Mouse (Mus musculus) heart, embryonic 14.5 days (tissue): ENCODE data around the gene Mgat3. TPM values are rescaled to one million over a fixed set of nuclear protein-coding genes. Genes with fewer than 3 reads are reported as not detected.
A peak's percentile ranks its signal among the peaks of the same experiment; 100 is the strongest.

ENCODE experiments used
- ATAC-seq: fragments of 200-750 bp; cut with Nextera tagmentation; 2 replicates; pipeline ENCODE4 v1.8.0; 2017; ENCODE audit warnings: low read depth, moderate TSS enrichment; ENCODE audit not compliant: insufficient number of reproducible peaks, insufficient read depth, low FRiP score
- H3K27ac ChIP-seq, 2 experiments: fragments of 200-500 bp in 1 of 2; fragments of 300-500 bp in 1 of 2; sonication (generic) in 1 of 2; replicated peaks in 1 of 2; 2 replicates each; pipeline ENCODE4 v1.5.1; 2012 to 2014; ENCODE audit warnings: low read depth in 2 of 2, low read length in 2 of 2, control low read depth in 1 of 2, mild to moderate bottlenecking in 1 of 2, mixed read lengths in 1 of 2; ENCODE audit not compliant: control insufficient read depth in 1 of 2, insufficient read depth in 1 of 2
- H3K27me3 ChIP-seq: fragments of 300-500 bp; sonication (generic); 2 replicates; pipeline ENCODE4 v1.6.1; 2014; ENCODE audit warnings: mild to moderate bottlenecking, low read length, control low read depth; ENCODE audit not compliant: control insufficient read depth, insufficient read depth
- H3K36me3 ChIP-seq: fragments of 300-500 bp; sonication (generic); 2 replicates; pipeline ENCODE4 v1.6.1; 2014; ENCODE audit warnings: mild to moderate bottlenecking, control low read depth, low read length, mixed read lengths; ENCODE audit not compliant: control insufficient read depth, insufficient read depth
- H3K4me1 ChIP-seq, 2 experiments: fragments of 200-500 bp in 1 of 2; fragments of 300-500 bp in 1 of 2; sonication (generic) in 1 of 2; 2 replicates each; pipeline ENCODE4 v1.6.1; 2012 to 2014; ENCODE audit warnings: low read length in 2 of 2, control low read depth in 1 of 2, mixed read lengths in 1 of 2; ENCODE audit not compliant: control insufficient read depth in 2 of 2, insufficient read depth in 2 of 2
- H3K4me2 ChIP-seq: fragments of 300-500 bp; sonication (generic); 2 replicates; pipeline ENCODE4 v1.6.1; 2014; ENCODE audit warnings: mild to moderate bottlenecking, low read length
- H3K4me3 ChIP-seq, 2 experiments: fragments of 200-500 bp in 1 of 2; fragments of 300-500 bp in 1 of 2; sonication (generic) in 1 of 2; 2 replicates each; pipeline ENCODE4 v1.5.1; 2012 to 2014; ENCODE audit warnings: low read length in 2 of 2, mild to moderate bottlenecking in 2 of 2, control low read depth in 1 of 2, low read depth in 1 of 2, moderate library complexity in 1 of 2; ENCODE audit not compliant: control insufficient read depth in 1 of 2, insufficient read depth in 1 of 2
- H3K9ac ChIP-seq: fragments of 300-500 bp; sonication (generic); 2 replicates; pipeline ENCODE4 v1.6.1; 2014; ENCODE audit warnings: mild to moderate bottlenecking, low read length
- H3K9me3 ChIP-seq: fragments of 300-500 bp; sonication (generic); 2 replicates; pipeline ENCODE4 v1.6.1; 2016; ENCODE audit warnings: low read length, control low read depth; ENCODE audit not compliant: control insufficient read depth
- WGBS: fragments of 180-500 bp; shearing (Covaris S2); extraction: QIAGEN DNeasy Blood & Tissue Kit; methylation state at CpG from one replicate; pipeline ENCODE4 v1.1.7; 2014; 5-methylcytosine and 5-hydroxymethylcytosine counted together
- polyA plus RNA-seq: library from polyadenylated mRNA; unstranded; fragments of >200 nt; fragmentation: Nextera tagmentation; extraction: Ambion mirVana; gene quantifications from 2 replicates; pipeline ENCODE4 v1.2.1, GENCODE M21; 2014

The Mgat3 gene
- polyA plus RNA-seq, 1 experiment from 2014 or later = 1.9 TPM

GRCm38 (mm10) chr15:80132993-80133586 is 40.4 kb upstream of the Mgat3 start, which contains the start of gene Tab1:
Tab1 (plus strand) TSS chr15:80133127.
- Histone ChIP-seq H3K36me3 (peaks cover 5% of the 10 kb centered on the region; the same call in 1 of the 2 replicates), H3K9ac (peak within 1 kb of the TSS; percentile 95), H3K27me3 (no peaks in the 10 kb centered on the region), H3K9me3 (no peaks in the 10 kb centered on the region), H3K4me2 (peak within 1 kb of the TSS; percentile 98), H3K27ac (peak within 1 kb of the TSS; percentile 98 to 100), H3K4me3 (peak within 1 kb of the TSS; percentile 74 to 85), H3K4me1 (peaks cover 12 to 36% of the 10 kb centered on the region in 2 experiments)
- WGBS = under 1% methylated on average over 58 of the region's 59 CpGs
- ATAC-seq = peak; percentile 91

DNA sequence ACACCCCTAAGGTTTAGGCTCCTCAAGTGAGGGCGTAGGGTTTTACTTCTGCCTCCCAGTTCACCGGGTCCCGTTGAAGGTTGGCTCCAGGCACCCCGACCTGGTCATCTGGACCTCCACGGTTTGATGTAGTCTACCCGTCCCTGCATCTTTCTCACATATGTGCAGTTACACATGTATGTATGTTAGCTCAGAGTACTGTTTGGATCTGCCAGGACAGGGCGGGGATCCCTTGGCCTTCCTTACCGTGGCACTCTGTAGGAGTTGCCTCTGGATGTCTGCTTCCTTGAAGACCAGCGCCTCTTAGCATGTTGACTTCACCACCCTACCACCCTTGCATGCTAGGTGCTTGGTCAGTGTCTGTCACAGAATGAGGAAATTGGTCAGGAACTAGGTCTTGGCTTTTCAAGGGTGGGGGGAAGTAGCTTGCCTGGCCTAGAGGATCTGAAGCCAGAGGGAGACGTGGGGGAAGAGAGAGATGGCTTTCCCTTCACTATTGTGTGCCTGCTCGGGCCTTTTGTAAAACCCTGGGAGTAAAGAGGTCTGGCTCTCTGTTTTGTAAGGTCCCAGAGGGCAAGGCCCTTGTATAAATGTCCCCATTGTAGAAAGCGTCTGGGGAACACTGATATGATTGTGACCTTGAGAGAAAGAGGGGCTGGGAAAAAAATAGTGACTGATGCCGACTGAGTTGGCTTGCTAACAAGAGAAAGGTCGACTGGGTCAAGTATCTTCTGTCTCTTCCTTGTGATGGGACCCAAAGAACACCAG is 39.7 kb upstream of the Mgat3 start:
- H3K4me1 ChIP-seq = peaks cover 13 to 43% of the 10 kb centered on the region in 2 experiments
- H3K9ac ChIP-seq = peak overlapping the region; percentile 95
- H3K4me3 ChIP-seq = peak overlapping the region; percentile 74 to 85
- WGBS = 8% methylated on average over 14 of the region's 14 CpGs
- H3K4me2 ChIP-seq = peak overlapping the region; percentile 98
- H3K27ac ChIP-seq = peak overlapping the region; percentile 98 to 100
- H3K36me3 ChIP-seq = peaks cover 5% of the 10 kb centered on the region; the same call in 1 of the 2 replicates
- H3K9me3 ChIP-seq = no peaks in the 10 kb centered on the region
- no peak for ATAC-seq
- no peaks in the 10 kb centered on the region for H3K27me3 ChIP-seq

- Histone ChIP-seq H3K27me3 (no peaks in the 10 kb centered on the region), H3K36me3 (peaks cover 5% of the 10 kb centered on the region; the same call in 1 of the 2 replicates), H3K4me2 (peak overlapping the region; percentile 98), H3K9ac (peak overlapping the region; percentile 95), H3K4me3 (peak overlapping the region; percentile 74 to 85), H3K9me3 (no peaks in the 10 kb centered on the region), H3K4me1 (peaks cover 17 to 44% of the 10 kb centered on the region in 2 experiments), H3K27ac (peak overlapping the region; percentile 98 to 100)
- WGBS = 8% methylated on average over 9 of the region's 9 CpGs
- ATAC-seq = no peak
These were observed 39.1 kb upstream of the Mgat3 start for GRCm38 (mm10) chr15:80134450-80134847.

- H3K4me2 ChIP-seq = no peak overlapping the region
- no peak for ATAC-seq
- no peaks in the 10 kb centered on the region for H3K27me3 ChIP-seq
- H3K9ac ChIP-seq = peak overlapping the region; percentile 27; the same call in 1 of the 2 replicates
- 92% methylated on average over 2 of the region's 2 CpGs for WGBS
- H3K4me3 ChIP-seq = no peak overlapping the region
- H3K36me3 ChIP-seq = peaks cover 12% of the 10 kb centered on the region
- H3K27ac ChIP-seq = peak overlapping the region; percentile 37 to 100; a peak in 2 of 4 replicates
- H3K4me1 ChIP-seq = peaks cover 18 to 50% of the 10 kb centered on the region in 2 experiments
- no peaks in the 10 kb centered on the region for H3K9me3 ChIP-seq
These were observed 38.0 kb upstream of the Mgat3 start for GRCm38 (mm10) chr15:80135499-80135898.

DNA sequence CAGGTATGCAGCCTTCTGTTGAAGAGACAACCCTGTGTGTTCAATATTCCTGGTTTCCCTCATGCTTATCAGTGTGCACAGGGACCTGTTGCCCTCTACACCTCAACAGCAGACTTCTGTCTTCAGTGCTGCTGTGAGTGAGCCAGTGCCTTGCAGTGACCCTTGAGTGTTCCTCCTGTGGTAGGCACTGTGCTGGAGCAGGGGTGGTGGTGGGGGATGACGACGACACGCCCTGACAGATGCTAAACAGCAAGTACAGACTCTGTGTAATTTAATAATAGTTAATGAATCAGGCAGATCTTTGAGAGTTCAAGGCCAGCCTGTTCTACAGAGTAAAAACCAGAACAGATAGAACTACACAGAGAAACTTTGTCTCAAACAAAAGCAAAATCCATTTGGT is 36.9 kb upstream of the Mgat3 start:
- Histone ChIP-seq H3K9me3 (no peaks in the 10 kb centered on the region), H3K4me2 (no peak overlapping the region), H3K27me3 (no peaks in the 10 kb centered on the region), H3K27ac (0 out of 4 replicates have a peak overlapping the region, but pooled peaks of 1 of the 2 experiments have one; percentile 45), H3K4me1 (peaks cover 18 to 50% of the 10 kb centered on the region in 2 experiments), H3K9ac (no peak overlapping the region), H3K4me3 (no peak overlapping the region), H3K36me3 (peaks cover 23% of the 10 kb centered on the region)
- ATAC-seq = no peak
- WGBS = 91% methylated on average over 3 of the region's 3 CpGs

GRCm38 (mm10) chr15:80137945-80138791 is 35.4 kb upstream of the Mgat3 start:
- H3K9ac ChIP-seq = peak overlapping the region; percentile 34
- no peaks in the 10 kb centered on the region for H3K27me3 ChIP-seq
- 56% methylated on average over 17 of the region's 17 CpGs for WGBS
- no peak overlapping the region for H3K4me3 ChIP-seq
- peaks cover 18 to 50% of the 10 kb centered on the region in 2 experiments for H3K4me1 ChIP-seq
- peaks cover 38% of the 10 kb centered on the region for H3K36me3 ChIP-seq
- H3K27ac ChIP-seq = peak overlapping the region; percentile 6 to 50; a peak in 2 of 4 replicates
- H3K4me2 ChIP-seq = no peak overlapping the region
- 0 out of 2 replicates have a peak, but pooled peaks cover 2% of the 10 kb centered on the region for H3K9me3 ChIP-seq
- no peak for ATAC-seq

DNA sequence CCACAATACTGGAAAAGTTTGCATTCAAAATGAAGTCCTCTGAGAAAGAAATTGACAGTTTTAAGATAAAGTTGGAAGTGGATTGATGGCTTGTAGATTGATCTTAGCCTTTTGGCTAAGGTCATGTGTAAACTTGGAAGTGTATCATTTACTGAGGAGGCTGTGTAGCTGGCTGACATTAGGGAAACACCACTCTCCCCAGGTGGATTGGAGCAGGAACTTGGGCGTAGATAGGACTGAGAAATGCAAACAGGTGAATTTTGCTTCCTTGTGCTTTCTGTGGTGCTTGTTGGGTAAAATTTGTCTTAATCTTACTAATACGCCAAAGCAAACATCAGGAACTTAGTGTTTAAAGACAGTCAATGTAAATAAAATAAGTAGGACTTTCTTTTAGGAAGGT is 33.2 kb upstream of the Mgat3 start:
- H3K9me3 ChIP-seq = 0 out of 2 replicates have a peak, but pooled peaks cover 2% of the 10 kb centered on the region
- 96% methylated on average over 2 of the region's 2 CpGs for WGBS
- peaks cover 6 to 34% of the 10 kb centered on the region in 2 experiments for H3K4me1 ChIP-seq
- H3K4me3 ChIP-seq = no peak overlapping the region
- ATAC-seq = no peak
- H3K27me3 ChIP-seq = no peaks in the 10 kb centered on the region
- peaks cover 55% of the 10 kb centered on the region for H3K36me3 ChIP-seq
- H3K9ac ChIP-seq = no peak overlapping the region
- no peak overlapping the region for H3K27ac ChIP-seq
- H3K4me2 ChIP-seq = no peak overlapping the region
